Mouse (Mus musculus): ENCODE measurements at regions not wholly inside any gene's neighbourhood (a gene's known extent, or its start where the extent isn't known, plus 50 kb on each side); places are given as distances from the start of the nearest gene placed in this dataset.
"Not testable (repeated sequence)": the region's sequence is repeated elsewhere in the genome, so short reads cannot be mapped to it uniquely, and the experiment has no call there.

DNA sequence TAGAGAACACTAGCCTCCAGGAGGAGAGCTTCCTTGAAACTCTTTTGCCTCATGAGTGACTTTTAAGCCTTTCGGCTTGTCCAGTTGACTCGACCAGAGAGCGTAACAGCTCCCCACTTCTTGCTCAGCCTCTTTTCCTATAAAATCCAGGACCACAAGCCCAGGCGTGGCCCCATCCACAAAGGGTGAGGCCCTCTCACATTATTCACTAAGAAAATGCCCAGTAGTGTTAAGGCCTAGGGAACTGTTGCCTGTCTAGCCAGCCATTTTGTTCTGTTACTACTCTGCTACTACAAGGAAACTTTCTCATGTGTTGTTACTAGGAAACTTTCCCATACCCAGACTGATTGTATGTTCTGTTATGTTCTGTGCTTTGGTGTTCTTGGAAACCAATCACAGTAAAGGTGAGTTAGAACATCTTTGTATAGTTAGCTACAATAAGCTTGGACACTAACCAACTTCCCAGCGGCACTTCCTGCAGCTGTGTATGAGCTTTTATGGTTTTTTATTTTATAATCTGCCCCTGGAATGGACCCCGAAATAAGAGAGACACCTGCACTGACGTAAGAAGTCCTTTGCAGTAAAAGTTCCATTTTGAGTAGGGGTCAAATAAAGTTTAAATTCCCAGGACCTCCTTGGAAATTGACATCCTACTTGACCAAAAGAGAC lies 162.1 kb downstream of the Akr1d1 start:
- ATAC-seq (ENCODE audit: insufficient number of reproducible peaks, low FRiP score, low TSS enrichment): no peak

DNA sequence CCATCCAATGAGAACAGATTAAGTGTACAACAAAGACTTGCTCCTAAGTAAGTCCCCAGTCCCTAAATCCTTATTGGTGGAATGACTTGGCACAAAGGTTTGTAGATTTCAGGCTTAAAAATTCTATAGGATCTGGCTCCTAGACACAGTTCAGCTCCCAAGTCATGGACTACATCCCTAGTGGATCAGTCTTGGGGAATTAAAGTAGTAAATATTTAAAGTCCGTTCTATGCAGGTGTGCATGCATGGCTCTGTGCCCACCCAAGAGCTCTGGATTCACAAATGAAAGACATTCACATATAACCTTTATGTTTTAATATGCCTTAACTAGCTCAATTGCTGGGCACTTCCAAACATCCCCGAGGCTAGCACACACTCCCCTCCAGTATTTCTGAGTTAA lies 162.8 kb downstream of the Akr1d1 start:
- no peak for ATAC-seq (ENCODE audit: insufficient number of reproducible peaks, low FRiP score, low TSS enrichment)

DNA sequence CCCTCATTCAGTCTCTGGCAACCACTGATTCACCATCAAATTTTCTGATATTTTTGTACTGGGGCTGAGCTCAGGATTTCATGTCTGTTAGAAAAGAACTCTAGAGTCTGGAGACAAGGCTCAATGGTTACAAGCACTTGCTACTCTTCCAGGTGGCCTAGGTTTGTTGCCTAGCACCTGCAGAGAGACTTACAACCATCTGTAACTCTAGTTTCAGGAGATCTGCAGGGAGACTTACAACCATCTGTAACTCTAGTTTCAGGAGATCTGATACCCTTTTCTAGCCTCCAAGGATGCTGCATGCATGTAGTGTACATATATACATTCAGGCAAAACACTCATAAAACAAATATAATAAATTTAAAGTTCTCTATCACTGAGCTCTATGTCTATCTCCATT lies 166.1 kb downstream of the Akr1d1 start:
- no peak for ATAC-seq (ENCODE audit: insufficient number of reproducible peaks, low FRiP score, low TSS enrichment)

DNA sequence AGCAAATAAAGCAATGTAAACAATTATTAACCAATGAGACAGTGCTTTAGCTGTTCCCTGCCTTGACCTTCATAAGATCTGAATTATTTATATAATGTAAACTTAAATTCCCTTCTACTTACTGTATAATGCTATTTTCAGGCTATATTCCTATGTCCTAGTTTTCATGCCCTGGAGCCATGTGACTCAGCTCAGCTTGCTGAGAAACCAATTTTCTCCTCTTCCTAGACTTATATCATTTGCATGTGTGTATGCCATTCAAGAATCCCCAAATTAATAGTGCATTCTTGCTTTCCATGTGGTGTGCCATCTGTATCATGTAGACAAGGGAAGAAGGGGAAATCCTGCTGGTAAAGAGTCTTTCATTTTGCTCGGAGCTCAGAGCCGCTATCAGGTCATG lies 166.7 kb upstream of the Trim24 start:
- ATAC-seq (ENCODE audit: insufficient number of reproducible peaks, low FRiP score, low TSS enrichment): no peak

DNA sequence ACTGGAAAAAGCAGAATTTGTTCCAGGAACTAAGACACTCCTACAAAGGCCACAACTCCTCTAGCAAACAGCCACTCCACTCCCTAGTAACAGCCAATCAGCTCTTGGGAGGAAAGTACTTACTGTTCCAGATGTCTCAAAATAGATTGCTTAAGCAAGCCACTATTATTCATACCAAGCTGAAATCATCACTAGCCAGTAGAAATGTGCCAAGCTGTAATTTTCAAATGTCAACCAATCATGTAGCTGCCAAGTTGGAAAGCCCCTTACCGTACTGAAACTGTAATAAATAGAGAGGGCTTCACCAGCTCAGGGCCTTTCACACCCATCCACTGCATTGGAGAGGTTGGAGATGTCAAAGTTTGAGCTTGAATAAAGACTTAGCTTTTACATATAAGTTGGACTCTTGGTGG lies 164.9 kb upstream of the Trim24 start:
- no peak for ATAC-seq (ENCODE audit: insufficient number of reproducible peaks, low FRiP score, low TSS enrichment)

DNA sequence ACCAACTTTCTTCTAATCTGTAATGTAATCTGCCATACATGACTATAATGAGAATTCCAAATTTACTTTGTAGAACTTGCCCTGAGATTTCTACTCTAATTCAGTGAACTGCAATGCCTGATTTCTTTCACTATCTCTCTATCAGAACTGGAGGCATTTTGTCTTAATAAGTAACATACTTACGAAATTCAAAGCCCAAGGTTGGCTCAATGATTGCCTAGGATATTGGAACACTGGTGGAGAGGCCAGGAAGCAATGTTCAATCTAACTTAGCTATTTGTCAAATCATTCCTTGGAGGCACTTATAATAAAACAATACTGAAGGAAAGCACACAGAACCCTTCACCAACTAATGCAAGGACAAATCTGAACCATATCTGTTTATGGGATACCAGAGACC lies 162.9 kb upstream of the Trim24 start:
- ATAC-seq (ENCODE audit: insufficient number of reproducible peaks, low FRiP score, low TSS enrichment): not testable (repeated sequence)

DNA sequence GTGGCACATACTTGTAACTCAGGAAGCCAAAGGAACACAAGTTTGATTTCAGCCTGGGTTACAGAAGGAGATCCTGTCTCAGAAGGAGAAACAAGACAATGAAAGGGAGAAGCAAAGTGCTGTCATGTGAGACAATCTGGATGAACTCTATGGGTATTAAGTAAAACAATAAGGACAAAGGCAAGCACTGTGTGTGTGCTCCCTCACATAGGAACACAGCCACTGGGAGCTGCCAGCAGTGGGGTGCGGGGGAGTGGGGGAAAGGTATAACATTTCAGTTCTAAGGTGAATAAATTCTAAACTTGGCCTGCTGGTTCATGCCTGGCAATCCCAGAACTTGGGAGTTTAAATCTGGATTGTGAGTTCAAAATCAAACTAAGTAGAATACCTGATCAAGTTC lies 158.8 kb upstream of the Trim24 start:
- ATAC-seq (ENCODE audit: insufficient number of reproducible peaks, low FRiP score, low TSS enrichment): no peak

DNA sequence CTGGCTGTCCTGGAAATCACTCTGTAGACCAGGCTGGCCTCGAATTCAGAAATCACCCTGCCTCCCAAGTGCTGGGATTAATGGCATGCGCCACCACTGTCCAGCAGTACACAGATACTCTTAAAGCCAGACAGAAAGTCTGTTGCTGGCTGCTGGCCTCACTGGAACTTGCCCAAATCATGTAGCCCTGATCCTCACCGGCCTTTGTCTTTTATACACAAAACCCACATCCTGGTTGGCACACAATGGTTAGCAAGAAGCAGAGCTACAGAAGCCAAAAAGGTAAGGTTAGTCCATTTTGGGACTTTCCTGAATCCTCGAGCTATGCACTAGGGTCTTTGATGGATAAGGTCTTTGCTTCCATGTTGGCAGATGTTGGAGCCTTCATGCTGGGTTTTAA lies 157.2 kb upstream of the Trim24 start:
- no peak for ATAC-seq (ENCODE audit: insufficient number of reproducible peaks, low FRiP score, low TSS enrichment)

DNA sequence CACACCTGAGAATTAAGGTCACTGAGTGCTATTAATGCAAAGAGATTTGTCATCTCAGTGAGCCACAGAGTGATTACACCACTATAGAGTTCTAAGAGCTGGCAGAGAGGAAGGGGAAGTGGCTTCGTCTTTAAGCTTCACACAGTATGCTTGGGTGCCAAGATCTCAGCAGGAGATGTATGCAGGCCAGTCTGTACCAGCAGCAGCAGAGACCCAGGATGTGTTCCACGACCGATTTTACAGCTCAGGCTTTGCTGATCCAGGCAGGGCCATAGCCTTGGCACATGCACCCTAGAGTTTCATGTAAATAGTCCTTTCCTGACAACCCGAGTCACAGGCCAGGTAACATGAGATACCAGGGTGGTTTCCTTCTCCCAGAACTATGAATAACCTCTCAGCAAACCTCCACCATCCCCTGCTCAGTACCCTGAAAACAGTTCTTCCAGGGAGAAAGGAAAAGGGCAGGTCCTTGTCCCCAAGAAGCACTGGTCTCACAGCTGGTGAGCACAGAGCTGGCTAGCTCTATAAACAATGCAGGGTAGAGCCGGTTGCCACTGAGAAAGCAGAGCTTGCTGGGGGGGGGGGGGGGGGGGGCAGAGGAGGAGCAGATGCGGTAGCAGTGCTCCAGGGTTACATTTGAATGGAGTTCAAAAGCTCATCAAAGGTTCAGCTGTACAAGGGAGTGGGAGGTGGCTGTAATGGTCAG lies 156.2 kb upstream of the Trim24 start:
- peak; percentile 40; the same call in 1 of the 2 replicates for ATAC-seq (ENCODE audit: insufficient number of reproducible peaks, low FRiP score, low TSS enrichment)

DNA sequence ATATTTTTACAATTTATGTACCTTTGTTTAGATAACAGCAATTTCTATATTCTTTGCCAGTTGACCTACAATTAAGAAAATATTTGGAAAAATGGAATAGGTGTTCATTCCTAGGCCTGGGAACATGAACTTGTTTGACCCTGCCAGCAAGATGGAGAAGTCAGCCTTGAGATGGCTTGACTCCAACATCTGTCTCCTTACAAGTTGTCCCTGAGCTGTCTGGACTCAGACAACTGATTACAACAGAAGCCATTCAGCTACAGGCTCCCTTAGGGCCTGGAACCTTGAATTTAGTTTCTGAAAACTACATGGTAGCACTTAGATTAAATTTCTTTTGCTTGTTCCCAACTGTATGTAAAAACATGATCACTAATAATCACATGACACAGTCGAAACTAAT lies 148.9 kb upstream of the Trim24 start:
- ATAC-seq (ENCODE audit: insufficient number of reproducible peaks, low FRiP score, low TSS enrichment): no peak

DNA sequence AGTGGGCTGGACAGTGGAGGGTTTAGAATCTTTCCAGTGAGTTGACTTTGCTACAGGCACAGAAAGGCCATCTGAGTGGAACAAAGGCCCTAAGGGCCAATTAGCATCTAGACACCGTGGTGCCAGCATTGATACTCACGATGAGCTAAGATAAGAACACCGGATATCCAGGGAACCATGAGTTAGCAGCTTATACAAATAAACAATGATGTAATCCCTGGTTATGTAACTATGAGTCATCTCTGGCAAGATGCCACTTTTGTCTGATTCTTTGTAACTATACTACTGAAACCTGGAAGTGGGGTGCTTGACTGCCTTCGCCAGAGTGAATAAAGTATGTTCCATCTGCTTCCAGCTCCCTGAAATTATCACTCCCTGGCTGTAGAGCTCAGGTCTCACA lies 147.3 kb upstream of the Trim24 start:
- ATAC-seq (ENCODE audit: insufficient number of reproducible peaks, low FRiP score, low TSS enrichment): peak; percentile 80

DNA sequence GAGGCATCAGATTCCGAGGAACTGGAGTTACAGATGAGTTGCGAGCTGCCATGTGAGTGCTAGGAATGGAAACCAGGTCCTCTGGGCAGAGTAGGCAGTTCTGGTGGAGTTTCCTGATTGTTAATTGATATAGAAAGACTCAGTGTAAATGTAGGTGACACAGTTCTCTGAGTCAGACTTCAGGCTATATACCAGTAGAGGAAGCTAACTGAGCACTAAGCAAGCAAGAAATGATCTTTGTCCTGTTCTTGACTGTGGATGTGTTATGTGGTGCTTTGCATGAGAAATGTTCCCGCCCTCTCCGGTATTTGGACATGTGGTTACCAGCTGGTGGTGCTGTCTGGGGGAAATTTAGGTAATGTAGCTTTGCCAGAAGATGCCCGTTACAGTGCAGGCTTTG lies 146.4 kb upstream of the Trim24 start:
- ATAC-seq (ENCODE audit: insufficient number of reproducible peaks, low FRiP score, low TSS enrichment): no peak

DNA sequence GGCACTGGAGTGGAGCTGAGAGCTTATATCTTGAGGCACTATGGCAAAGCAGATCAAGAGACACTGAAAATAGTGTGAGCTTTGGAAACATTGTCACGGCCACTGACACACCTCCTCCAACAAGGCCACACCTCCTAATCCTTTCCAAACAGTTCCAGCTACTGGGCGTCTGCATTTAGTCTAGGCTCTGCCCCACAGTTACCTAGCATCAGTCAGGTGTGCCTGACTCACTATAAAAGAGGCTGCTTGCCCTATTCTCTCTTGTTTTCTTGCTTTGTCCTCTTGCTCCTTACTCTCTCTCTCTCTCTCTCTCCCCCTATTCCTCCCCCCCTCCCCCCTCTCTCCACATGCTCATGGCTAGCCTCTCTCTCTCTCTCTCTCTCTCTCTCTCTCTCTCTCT lies 142.0 kb upstream of the Trim24 start:
- no peak for ATAC-seq (ENCODE audit: insufficient number of reproducible peaks, low FRiP score, low TSS enrichment)

DNA sequence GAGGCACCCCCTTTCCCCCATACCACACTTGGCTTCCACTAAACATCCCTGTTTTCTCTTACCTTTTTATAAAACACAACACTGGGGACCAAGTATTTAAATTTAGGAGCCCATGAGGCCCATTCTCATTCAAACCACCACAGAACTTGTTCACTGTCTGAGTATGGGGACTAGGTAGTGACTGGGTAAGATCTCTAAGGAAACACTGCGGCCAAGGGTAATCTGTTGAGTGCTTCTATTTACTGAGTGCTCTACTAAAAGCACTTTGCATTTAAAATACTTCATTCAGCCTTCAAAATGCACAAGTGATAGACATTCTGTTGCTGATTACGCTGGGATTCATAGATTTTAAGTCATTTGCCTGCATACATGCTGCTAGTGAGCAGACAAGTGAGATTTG lies 141.4 kb upstream of the Trim24 start:
- no peak for ATAC-seq (ENCODE audit: insufficient number of reproducible peaks, low FRiP score, low TSS enrichment)

DNA sequence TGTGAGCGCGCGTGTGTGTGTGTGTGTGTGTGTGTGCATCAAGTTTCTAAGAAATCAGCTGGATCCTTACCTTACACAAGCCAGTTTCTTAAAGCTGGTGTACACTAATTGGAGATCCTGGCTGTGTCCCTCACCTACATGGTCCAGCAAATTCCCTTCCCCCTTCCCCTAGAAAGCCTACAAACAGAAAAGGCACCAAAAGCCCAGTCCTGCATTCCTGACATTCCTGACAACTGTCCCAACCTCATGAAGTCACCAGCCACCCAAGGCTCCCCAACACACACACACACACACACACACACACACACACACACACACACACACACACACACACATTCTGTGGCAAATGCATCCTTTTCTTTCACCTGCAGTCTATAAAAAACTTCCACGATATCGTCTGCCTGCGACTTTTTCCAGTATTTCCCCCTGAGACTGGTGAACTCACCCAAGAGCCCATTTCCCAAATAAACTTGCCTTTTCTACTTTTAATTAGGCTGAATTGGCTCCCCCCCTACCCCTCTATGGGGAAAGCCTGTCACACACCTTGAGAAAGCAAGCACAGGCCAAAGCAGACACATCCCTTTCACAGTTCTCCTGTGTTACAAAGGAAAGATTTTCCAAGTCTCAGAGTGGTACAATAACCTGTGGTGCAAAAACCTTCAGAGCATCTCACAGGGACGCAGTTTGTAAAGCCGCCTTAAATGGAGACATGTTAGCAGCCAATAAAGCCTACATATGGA lies 139.9 kb upstream of the Trim24 start:
- no peak for ATAC-seq (ENCODE audit: insufficient number of reproducible peaks, low FRiP score, low TSS enrichment)

DNA sequence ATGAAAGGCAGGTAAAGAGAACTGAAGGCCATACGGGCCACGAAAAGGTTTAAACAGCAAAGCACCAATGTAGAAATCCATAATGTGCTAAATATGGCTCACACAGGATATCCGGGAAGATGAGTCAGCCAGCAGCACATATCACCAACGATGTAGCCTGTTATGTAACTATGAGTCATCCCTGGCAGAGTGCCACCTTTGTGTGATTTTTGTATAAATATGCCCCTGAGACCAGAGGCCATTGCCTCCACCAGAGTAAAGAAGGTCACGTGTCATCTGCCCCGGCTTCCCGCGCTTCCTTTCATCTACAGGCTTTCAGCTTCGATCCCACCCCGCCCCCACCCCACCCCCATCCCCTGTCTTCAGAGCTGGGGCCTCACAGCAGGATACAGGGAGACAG lies 138.2 kb upstream of the Trim24 start:
- ATAC-seq (ENCODE audit: insufficient number of reproducible peaks, low FRiP score, low TSS enrichment): no peak

DNA sequence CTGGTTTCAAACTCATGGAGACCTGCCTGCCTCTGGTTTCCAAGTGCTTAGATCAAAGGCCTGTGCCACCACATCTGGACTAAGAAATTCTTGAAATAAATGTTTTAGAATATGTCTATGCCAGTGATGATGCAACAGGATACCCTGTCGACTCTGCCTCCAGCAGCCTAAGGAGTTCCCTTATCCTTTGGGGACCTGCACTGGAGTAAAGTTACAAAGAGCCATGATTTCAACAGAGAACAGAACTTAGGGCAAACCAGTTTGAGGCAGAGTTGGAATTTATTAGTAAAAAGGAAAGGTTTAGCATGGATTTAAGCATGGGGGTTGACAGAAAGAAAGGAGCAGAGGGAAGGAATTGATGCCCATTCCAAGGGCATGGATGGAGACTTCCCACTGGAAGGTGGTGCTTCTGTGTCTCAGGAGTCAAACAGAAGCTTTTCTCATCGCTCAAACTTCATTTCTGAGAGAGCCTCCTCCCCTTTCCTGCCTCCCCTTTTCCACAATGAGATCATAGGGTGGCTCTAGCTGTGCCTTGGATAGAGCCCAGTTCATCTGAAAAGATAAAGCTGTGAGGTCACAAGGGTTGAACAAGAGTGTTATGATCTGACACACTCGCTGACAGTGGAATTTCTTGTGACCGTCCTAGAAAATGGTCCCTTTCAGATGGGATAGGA lies 135.2 kb upstream of the Trim24 start:
- ATAC-seq (ENCODE audit: insufficient number of reproducible peaks, low FRiP score, low TSS enrichment): no peak

DNA sequence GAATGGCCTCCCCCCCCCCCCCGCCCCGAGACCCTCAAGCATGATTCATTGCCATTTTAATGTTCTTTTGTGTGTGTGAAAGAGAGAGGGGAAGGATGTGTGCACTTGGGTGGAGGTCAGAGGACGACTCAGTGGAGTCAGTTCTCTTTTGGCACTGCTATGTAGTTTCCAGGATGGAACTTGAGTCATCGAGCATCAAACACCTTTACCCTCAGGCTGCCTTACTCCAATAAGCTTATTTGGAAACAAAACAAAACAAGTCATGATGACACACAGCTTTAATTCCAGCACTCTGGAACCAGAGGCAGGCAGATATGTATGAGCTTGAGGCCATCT lies 134.7 kb upstream of the Trim24 start:
- ATAC-seq (ENCODE audit: insufficient number of reproducible peaks, low FRiP score, low TSS enrichment): no peak

DNA sequence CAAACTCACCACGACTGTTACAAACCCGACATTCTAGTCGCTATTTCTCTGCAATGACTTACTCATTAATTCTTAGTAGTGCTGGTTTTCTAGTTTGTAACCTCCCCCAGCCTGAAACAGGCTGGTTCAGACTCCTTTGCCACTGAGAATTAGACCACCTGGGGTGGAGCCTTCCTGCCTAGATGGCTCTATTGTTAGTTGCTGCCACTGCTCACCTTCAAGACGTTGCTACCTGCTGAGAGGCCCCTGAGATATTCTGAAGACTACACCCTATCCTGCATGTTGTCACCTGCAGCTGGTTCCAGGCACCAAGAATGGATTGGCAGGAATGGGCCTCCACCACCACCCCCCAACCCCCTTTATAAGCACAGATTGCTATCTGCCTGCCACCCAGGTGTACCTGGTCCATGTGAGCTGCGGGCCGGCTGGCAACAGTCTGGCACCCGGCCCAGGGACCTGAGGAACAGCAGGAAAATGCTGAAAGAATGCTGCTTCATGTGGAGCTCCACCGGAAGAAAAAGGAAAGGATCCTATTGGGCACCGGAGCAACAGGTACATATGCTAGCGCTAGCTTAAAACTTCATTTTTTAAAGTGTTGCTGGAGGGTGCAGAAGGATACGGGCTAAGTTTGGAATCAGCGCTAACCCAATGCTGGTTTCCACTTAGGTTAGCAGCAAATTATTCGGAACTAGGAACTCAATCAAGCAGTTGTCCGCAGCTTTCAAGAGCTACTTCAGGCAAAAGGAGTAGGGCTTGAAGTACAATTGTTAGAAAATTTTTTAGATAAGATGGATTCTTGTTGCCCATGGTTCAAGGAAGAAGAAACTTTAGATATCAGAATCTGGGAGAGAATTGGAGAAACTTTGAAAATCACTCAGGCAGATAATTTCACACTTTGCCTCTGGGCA lies 129.4 kb upstream of the Trim24 start:
- ATAC-seq (ENCODE audit: insufficient number of reproducible peaks, low FRiP score, low TSS enrichment): no peak

DNA sequence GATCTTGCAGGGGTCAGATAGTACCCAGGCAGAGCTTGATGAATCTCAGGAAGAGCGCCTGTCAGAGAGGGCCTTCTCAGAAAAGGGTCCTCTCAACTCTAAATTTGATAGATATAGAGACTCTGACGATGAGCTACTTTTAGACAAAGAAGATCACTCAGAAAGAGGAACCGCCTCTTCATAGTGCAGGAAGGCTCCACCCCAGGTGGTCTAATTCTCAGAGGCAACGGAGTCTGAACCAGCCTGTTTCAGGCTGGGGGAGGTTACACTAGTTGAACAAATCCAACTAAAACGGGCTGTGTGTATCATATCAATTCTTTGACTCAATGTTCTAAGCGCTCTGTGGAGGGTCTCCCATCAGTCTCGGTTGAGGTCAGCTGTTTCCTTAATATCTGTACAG lies 128.7 kb upstream of the Trim24 start:
- not testable (repeated sequence) for ATAC-seq (ENCODE audit: insufficient number of reproducible peaks, low FRiP score, low TSS enrichment)
